Mouse (Mus musculus): Measurements from ENCODE around the gene Ncapg2. TPM values are rescaled to one million over a fixed set of nuclear protein-coding genes. Genes with fewer than 3 reads are reported as not detected.
A peak's percentile ranks its signal among the peaks of the same experiment; 100 is the strongest.

The Ncapg2 gene
- total RNA-seq, 1 experiment from 2014 or later = 113 TPM

DNA sequence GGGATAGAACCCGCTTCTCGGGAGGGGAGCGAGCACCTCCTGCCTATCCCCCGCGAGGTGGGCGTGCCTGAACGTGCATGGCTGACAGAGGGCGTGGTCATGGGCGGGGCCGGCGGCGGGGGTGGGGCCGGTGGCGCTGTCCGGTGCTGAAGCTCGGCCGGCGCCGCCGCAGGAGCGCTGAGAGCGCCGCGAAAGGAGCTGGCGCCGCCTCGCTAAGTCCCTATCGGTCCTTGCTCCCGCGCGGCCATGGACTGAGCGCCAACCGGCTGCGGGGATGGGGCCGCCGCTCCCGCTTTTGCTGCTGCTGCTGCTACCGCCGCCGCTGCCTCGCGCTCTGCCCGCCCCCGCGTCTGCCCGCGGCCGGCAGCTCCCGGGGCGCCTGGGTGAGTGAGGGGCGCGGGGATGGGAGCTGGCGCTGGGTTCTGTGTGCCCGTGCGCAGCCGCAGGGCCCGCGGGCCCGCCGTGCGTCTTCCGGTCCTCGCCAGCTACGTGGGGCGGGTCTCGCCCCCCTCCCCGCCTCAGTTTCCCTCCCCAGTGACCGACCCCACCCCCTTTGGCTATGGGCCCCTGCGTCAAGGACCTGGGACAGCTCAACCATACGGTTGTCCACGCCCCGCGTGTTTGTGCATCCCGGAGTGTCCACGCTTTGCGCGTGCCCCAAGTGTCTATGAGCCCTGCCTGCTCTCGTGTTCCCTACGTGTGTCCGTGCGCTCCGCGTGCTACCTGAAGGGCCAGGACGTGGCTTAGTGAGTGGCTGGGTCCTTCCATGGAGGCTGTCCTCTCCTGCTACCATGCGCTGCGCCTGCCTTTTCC is 80.6 kb downstream of the Ncapg2 start, which contains the start of gene Ptprn2:
TSS of gene Ptprn2 (plus strand) at position 130 of the 813 bp plus-strand sequence.
- ATAC-seq (replicated peaks in 1 of 2; ENCODE audit: insufficient read depth in 1 of 2, low FRiP score in 2 of 2, low TSS enrichment in 1 of 2, low read depth in 1 of 2, poor library complexity in 2 of 2, severe bottlenecking in 2 of 2) = peak; percentile 71 to 75

DNA sequence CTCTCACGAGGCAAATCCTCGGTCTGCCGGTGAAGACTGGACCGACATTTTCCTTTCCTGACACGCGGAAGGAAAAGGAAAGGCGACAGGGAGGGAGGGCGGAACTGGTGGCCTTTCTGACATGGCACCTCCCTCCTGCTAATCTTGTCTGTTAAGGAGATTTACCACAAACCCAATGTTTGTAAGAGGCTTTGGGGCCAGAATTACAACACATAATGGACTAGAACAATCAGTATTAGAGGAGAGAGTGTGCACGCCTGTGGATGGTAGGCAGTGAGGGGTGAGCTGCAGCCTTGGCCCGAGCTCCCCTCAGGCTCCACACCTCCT is 81.2 kb downstream of the Ncapg2 start:
- no peak for ATAC-seq (replicated peaks in 1 of 2; ENCODE audit: insufficient read depth in 1 of 2, low FRiP score in 2 of 2, low TSS enrichment in 1 of 2, low read depth in 1 of 2, poor library complexity in 2 of 2, severe bottlenecking in 2 of 2)

DNA sequence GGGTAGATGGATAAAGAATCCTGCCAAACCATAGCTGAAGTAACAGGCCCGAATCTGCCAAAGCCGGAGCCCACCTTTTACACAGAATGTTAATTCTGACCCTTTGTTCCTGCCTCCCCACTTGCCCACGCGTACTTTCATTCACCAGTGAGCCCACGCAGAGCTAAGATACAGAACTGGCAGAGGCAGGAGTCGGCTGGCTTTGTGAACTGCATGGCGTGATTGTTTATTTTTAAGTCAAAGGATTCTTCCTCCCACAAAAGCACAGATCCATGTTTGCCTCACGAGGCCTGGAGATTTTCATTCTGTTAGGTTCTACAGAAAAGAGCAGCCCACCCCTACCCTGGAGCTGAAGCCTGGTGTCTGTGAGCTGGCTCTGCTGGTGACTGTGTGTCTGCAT is 83.6 kb downstream of the Ncapg2 start:
- ATAC-seq (replicated peaks in 1 of 2; ENCODE audit: insufficient read depth in 1 of 2, low FRiP score in 2 of 2, low TSS enrichment in 1 of 2, low read depth in 1 of 2, poor library complexity in 2 of 2, severe bottlenecking in 2 of 2) = no peak

DNA sequence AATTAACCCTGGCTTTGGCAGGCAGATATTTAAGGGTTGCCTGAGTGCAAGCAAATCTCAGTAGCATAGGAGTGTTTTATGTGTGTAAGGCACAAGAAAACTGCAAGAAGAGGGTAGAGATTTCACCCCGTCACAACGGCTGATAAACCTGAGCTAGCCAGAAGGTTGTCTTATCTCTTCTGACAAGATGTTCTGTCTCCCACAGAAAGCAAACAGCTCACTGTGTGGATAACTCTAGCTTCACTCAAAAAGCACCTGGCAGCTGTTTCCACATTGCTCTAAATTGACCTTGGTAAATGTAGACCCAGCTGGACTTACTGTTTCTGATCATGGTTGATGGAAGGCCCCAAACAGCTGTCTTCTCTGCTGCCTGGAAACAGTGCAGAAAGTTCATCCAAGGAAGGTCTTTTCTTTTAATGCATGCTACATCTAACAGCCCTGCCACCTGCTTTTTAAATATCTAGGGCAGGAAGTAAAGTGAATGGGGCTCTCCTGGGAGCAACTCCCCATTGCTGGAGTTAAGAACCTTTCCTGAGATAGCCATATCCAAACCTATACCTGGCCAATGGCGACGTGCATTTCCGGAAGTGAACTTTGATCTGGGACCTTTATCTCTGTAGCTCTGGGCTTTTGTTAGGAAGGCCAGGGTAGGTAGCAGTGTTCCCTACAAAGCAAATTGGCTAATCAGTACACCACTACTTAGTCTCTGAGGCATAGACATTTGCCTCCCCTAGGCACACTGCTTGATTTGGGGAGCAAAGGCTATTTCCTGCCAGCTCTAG is 85.6 kb downstream of the Ncapg2 start:
- no peak for ATAC-seq (replicated peaks in 1 of 2; ENCODE audit: insufficient read depth in 1 of 2, low FRiP score in 2 of 2, low TSS enrichment in 1 of 2, low read depth in 1 of 2, poor library complexity in 2 of 2, severe bottlenecking in 2 of 2)

DNA sequence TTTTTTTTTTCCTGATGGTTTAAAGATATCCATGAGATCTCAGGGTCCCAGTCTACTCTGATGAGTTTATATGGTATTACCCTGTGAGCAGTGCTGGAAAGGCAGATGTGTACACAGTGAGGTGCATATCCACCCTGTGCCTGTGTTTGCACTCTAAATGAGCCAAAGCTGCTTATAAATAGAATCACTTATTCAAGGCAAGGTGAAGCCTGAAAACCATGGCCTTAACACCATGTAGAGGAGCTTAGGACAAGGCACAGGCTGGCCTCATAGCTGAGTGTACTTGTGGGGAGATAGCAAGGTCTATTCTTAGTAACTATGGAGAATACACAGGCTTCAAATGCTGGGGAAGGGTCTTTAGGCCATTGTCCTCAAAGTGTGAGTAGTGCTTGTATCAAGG is 93.5 kb downstream of the Ncapg2 start:
- no peak for ATAC-seq (replicated peaks in 1 of 2; ENCODE audit: insufficient read depth in 1 of 2, low FRiP score in 2 of 2, low TSS enrichment in 1 of 2, low read depth in 1 of 2, poor library complexity in 2 of 2, severe bottlenecking in 2 of 2)

DNA sequence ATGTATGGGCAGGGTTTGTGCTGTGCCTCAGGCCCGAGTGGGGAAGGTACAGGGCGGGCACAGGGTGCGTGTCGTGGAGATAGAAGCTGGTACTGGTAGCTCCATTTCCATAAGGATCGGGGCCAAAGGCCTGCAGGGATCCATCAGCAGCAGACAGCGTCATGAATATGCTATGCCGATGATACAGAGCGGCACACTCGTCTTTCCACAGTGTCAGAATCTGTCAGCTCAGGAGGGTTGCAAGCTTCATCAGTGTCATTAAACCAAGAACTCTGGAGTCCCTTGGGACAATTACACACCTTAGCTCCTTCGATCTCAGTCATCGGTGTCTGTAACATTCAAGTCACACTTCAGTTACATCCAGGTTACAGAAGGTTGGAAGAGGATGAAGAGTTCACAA is 95.5 kb downstream of the Ncapg2 start:
- no peak for ATAC-seq (replicated peaks in 1 of 2; ENCODE audit: insufficient read depth in 1 of 2, low FRiP score in 2 of 2, low TSS enrichment in 1 of 2, low read depth in 1 of 2, poor library complexity in 2 of 2, severe bottlenecking in 2 of 2)

DNA sequence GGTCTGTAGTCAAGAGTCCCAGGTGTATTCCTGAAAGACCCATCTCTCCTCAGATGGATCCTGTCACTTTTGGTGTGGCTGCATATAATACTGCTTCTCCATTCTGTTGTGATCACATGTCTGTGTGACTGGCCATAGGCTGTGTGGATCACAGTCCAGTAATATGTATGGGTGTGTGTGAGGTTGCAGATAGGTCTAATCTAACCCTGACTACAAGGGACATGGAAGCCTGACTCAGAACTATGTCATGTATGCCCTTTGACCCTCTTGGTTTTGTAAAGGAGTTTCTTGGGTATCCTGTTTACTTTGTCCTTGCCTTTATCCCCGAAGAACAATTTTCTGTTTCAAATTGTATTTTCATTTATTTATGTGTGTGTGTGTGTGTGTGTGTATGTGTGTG is 107.3 kb downstream of the Ncapg2 start:
- no peak for ATAC-seq (replicated peaks in 1 of 2; ENCODE audit: insufficient read depth in 1 of 2, low FRiP score in 2 of 2, low TSS enrichment in 1 of 2, low read depth in 1 of 2, poor library complexity in 2 of 2, severe bottlenecking in 2 of 2)

Other genes with a start within 250 kb of the Ncapg2 start
- 11.3 and 20.1 TPM in 2 replicates for gene Wdr60, start 142.4 kb upstream of the Ncapg2 start, total RNA-seq (2017)
- gene Gm11027, start 130.0 kb upstream of the Ncapg2 start, total RNA-seq (2017) = not detected in 2 replicates
- gene Esyt2, start 124.2 kb upstream of the Ncapg2 start, total RNA-seq (2017) = 71.3 and 83.9 TPM in 2 replicates
- gene Ptprn2, start 80.3 kb downstream of the Ncapg2 start, total RNA-seq (2017) = not detected in 2 replicates